Mouse (Mus musculus): ENCODE results near the gene Plpp4.
A peak's percentile ranks its signal among the peaks of the same experiment; 100 is the strongest.

Plpp4 gene

GRCm38 (mm10) chr7:129301622-129302021, 44.8 kb downstream of the Plpp4 start:
- DNase-seq (ENCODE audit: low read depth, low spot score), result no peak

GRCm38 (mm10) chr7:129303356-129303755, 46.5 kb downstream of the Plpp4 start:
- no peak for DNase-seq (ENCODE audit: low read depth, low spot score)

- peak; percentile 66 for DNase-seq (ENCODE audit: low read depth, low spot score)
Measured at GRCm38 (mm10) chr7:129307042-129307825, 50.4 kb downstream of the Plpp4 start.

- DNase-seq (ENCODE audit: low read depth, low spot score), result no peak
Measured at GRCm38 (mm10) chr7:129308661-129309060, 51.8 kb downstream of the Plpp4 start.

- DNase-seq (ENCODE audit: low read depth, low spot score), result no peak
Measured at GRCm38 (mm10) chr7:129312521-129312920, 55.7 kb downstream of the Plpp4 start.

GRCm38 (mm10) chr7:129313969-129314368, 57.1 kb downstream of the Plpp4 start:
- no peak for DNase-seq (ENCODE audit: low read depth, low spot score)

GRCm38 (mm10) chr7:129340096-129340495, 83.3 kb downstream of the Plpp4 start:
- DNase-seq (ENCODE audit: low read depth, low spot score), result no peak

- no peak for DNase-seq (ENCODE audit: low read depth, low spot score)
Measured at GRCm38 (mm10) chr7:129355561-129355960, 98.7 kb downstream of the Plpp4 start.

- no peak for DNase-seq (ENCODE audit: low read depth, low spot score)
Measured at GRCm38 (mm10) chr7:129375306-129375705, 118.5 kb downstream of the Plpp4 start.

- no peak for DNase-seq (ENCODE audit: low read depth, low spot score)
Measured at GRCm38 (mm10) chr7:129385149-129385548, 128.3 kb downstream of the Plpp4 start.

- DNase-seq (ENCODE audit: low read depth, low spot score), result no peak
Measured at GRCm38 (mm10) chr7:129392835-129393489, 136.1 kb downstream of the Plpp4 start.

- DNase-seq (ENCODE audit: low read depth, low spot score), result no peak
Measured at GRCm38 (mm10) chr7:129396561-129396960, 139.7 kb downstream of the Plpp4 start.

GRCm38 (mm10) chr7:129399071-129399470, 142.2 kb downstream of the Plpp4 start:
- DNase-seq (ENCODE audit: low read depth, low spot score), result no peak

GRCm38 (mm10) chr7:129402695-129403364, 146.0 kb downstream of the Plpp4 start:
- DNase-seq (ENCODE audit: low read depth, low spot score), result no peak

GRCm38 (mm10) chr7:129406069-129406468, 149.2 kb downstream of the Plpp4 start:
- DNase-seq (ENCODE audit: low read depth, low spot score), result no peak

- peak; percentile 25 for DNase-seq (ENCODE audit: low read depth, low spot score)
Measured at GRCm38 (mm10) chr7:129412695-129413094, 155.9 kb downstream of the Plpp4 start.

GRCm38 (mm10) chr7:129415179-129415578, 158.3 kb downstream of the Plpp4 start:
- DNase-seq (ENCODE audit: low read depth, low spot score), result no peak

- DNase-seq (ENCODE audit: low read depth, low spot score), result peak; percentile 88
Measured at GRCm38 (mm10) chr7:129421181-129421580, 164.3 kb downstream of the Plpp4 start.

- peak; percentile 19 for DNase-seq (ENCODE audit: low read depth, low spot score)
Measured at GRCm38 (mm10) chr7:129425554-129425953, 168.7 kb downstream of the Plpp4 start.

GRCm38 (mm10) chr7:129428794-129429193, 172.0 kb downstream of the Plpp4 start:
- DNase-seq (ENCODE audit: low read depth, low spot score), result no peak

- DNase-seq (ENCODE audit: low read depth, low spot score), result peak; percentile 27
Measured at GRCm38 (mm10) chr7:129429903-129430302, 173.1 kb downstream of the Plpp4 start.

All from R1 (cell line).